Mouse (Mus musculus) cerebellum, postnatal 36 days (tissue): Measurements from ENCODE around the gene Skap1.
A peak's percentile ranks its signal among the peaks of the same experiment; 100 is the strongest.
"Not testable (repeated sequence)": the region's sequence is repeated elsewhere in the genome, so short reads cannot be mapped to it uniquely, and the experiment has no call there.

ENCODE experiments used
- DNase-seq, 2 experiments: peaks; one replicate each; pipeline ENCODE4 v3.0.0; 2021 to 2022; ENCODE audit warnings: mixed read lengths in 2 of 2

Gene Skap1

GRCm38 (mm10) chr11:96711268-96711667 is 246.9 kb downstream of the Skap1 start:
- DNase-seq = no peak

GRCm38 (mm10) chr11:96711670-96712069 is 247.3 kb downstream of the Skap1 start:
- DNase-seq = no peak

GRCm38 (mm10) chr11:96713210-96714005 is 249.0 kb downstream of the Skap1 start:
- DNase-seq = no peak

GRCm38 (mm10) chr11:96714011-96714410 is 249.6 kb downstream of the Skap1 start:
- no peak for DNase-seq

GRCm38 (mm10) chr11:96715168-96715567 is 250.8 kb downstream of the Skap1 start:
- not testable (repeated sequence) for DNase-seq

GRCm38 (mm10) chr11:96718609-96719008 is 254.2 kb downstream of the Skap1 start:
- no peak for DNase-seq

- DNase-seq = no peak
Measured at GRCm38 (mm10) chr11:96725833-96726232, 261.4 kb downstream of the Skap1 start.

- DNase-seq = no peak
Measured at GRCm38 (mm10) chr11:96728577-96728976, 264.2 kb downstream of the Skap1 start.

GRCm38 (mm10) chr11:96729462-96729861 is 265.1 kb downstream of the Skap1 start:
- DNase-seq = peak in 1 of 2 experiments; percentile 17

GRCm38 (mm10) chr11:96730327-96730726 is 265.9 kb downstream of the Skap1 start:
- DNase-seq = no peak

GRCm38 (mm10) chr11:96732657-96733056 is 268.3 kb downstream of the Skap1 start:
- no peak for DNase-seq

GRCm38 (mm10) chr11:96735908-96736307 is 271.5 kb downstream of the Skap1 start:
- DNase-seq = peak; percentile 79

- DNase-seq = peak; percentile 43 to 65
Measured at GRCm38 (mm10) chr11:96736361-96736760, 272.0 kb downstream of the Skap1 start.

GRCm38 (mm10) chr11:96737673-96738471 is 273.5 kb downstream of the Skap1 start:
- DNase-seq = no peak

- no peak for DNase-seq
Measured at GRCm38 (mm10) chr11:96740796-96741195, 276.4 kb downstream of the Skap1 start.

- DNase-seq = no peak
Measured at GRCm38 (mm10) chr11:96741995-96742394, 277.6 kb downstream of the Skap1 start.

GRCm38 (mm10) chr11:96743000-96743399 is 278.6 kb downstream of the Skap1 start:
- DNase-seq = no peak

- no peak for DNase-seq
Measured at GRCm38 (mm10) chr11:96743891-96744290, 279.5 kb downstream of the Skap1 start.

GRCm38 (mm10) chr11:96746648-96747047 is 282.3 kb downstream of the Skap1 start:
- no peak for DNase-seq

- no peak for DNase-seq
Measured at GRCm38 (mm10) chr11:96747555-96747954, 283.2 kb downstream of the Skap1 start.

- DNase-seq = no peak
Measured at GRCm38 (mm10) chr11:96755298-96755697, 290.9 kb downstream of the Skap1 start.

GRCm38 (mm10) chr11:96757421-96757820 is 293.0 kb downstream of the Skap1 start:
- DNase-seq = no peak

GRCm38 (mm10) chr11:96758402-96758801 is 294.0 kb downstream of the Skap1 start:
- DNase-seq = no peak

- DNase-seq = peak; percentile 32 to 63
Measured at GRCm38 (mm10) chr11:96760042-96760441, 295.6 kb downstream of the Skap1 start.
